Mouse (Mus musculus): ENCODE measurements around the gene Gatd1. TPM values are rescaled to one million over a fixed set of nuclear protein-coding genes. Genes with fewer than 3 reads are reported as not detected.
"Not testable (repeated sequence)": the region's sequence is repeated elsewhere in the genome, so short reads cannot be mapped to it uniquely, and the experiment has no call there.

The Gatd1 gene
- total RNA-seq, 2 experiments from 2014 or later = 6.3 to 6.7 TPM

GRCm38 (mm10) chr7:141430585-141431240 lies 16.8 kb upstream of the Gatd1 start:
- intact Hi-C loops (cut with DNase I) = no loop called here
- DNase-seq = no peak

GRCm38 (mm10) chr7:141429840-141430584 lies 16.1 kb upstream of the Gatd1 start:
- intact Hi-C loops (cut with DNase I) = no loop called here
- no peak for DNase-seq

- DNase-seq = no peak
- intact Hi-C loops (cut with DNase I) = no loop called here
These were observed 15.4 kb upstream of the Gatd1 start, which contains the start of gene Cend1 for GRCm38 (mm10) chr7:141429310-141429709. Gene Cend1, minus strand, starts transcription at chr7:141429491.

GRCm38 (mm10) chr7:141428701-141429100 lies 14.8 kb upstream of the Gatd1 start:
- DNase-seq = no peak
- intact Hi-C loops (cut with DNase I) = no loop called here

GRCm38 (mm10) chr7:141426948-141427730 lies 13.2 kb upstream of the Gatd1 start:
- intact Hi-C loops (cut with DNase I) = no loop called here
- no peak for DNase-seq

GRCm38 (mm10) chr7:141423811-141424210 lies 9.9 kb upstream of the Gatd1 start:
- intact Hi-C loops (cut with DNase I) = no loop called here
- no peak for DNase-seq

GRCm38 (mm10) chr7:141420030-141420702 lies 6.2 kb upstream of the Gatd1 start:
- no peak for DNase-seq
- intact Hi-C loops (cut with DNase I) = no loop called here

- DNase-seq = peak in 1 of 2 experiments; percentile 7
- intact Hi-C loops (cut with DNase I) = no loop called here
These were observed 5.0 kb upstream of the Gatd1 start for GRCm38 (mm10) chr7:141418970-141419369.

GRCm38 (mm10) chr7:141417731-141418681 lies 4.1 kb upstream of the Gatd1 start:
- no peak for DNase-seq
- intact Hi-C loops (cut with DNase I) = no loop called here

- intact Hi-C loops (cut with DNase I) = no loop called here
- DNase-seq = no peak
These were observed 2.4 kb upstream of the Gatd1 start for GRCm38 (mm10) chr7:141416144-141416841.

- intact Hi-C loops (cut with DNase I) = no loop called here
- DNase-seq = no peak
These were observed 605 bp downstream of the Gatd1 start for GRCm38 (mm10) chr7:141413331-141413730.

GRCm38 (mm10) chr7:141411667-141412066 lies 2.3 kb downstream of the Gatd1 start:
- intact Hi-C loops (cut with DNase I) = no loop called here
- no peak for DNase-seq

GRCm38 (mm10) chr7:141410631-141411030 lies 3.3 kb downstream of the Gatd1 start:
- DNase-seq = no peak
- intact Hi-C loops (cut with DNase I) = no loop called here

GRCm38 (mm10) chr7:141408833-141409232 lies 5.1 kb downstream of the Gatd1 start:
- DNase-seq = peak; percentile 74 to 81
- intact Hi-C loops (cut with DNase I) = loop anchor here (2.0 kb wide), 1 partner anchor 30 kb away; no protein-coding TSS in a partner anchor

GRCm38 (mm10) chr7:141407670-141408069 lies 6.3 kb downstream of the Gatd1 start:
- intact Hi-C loops (cut with DNase I) = loop anchor here (2.0 kb wide), 1 partner anchor 31 kb away; no protein-coding TSS in a partner anchor

GRCm38 (mm10) chr7:141405466-141405865 lies 8.5 kb downstream of the Gatd1 start:
- intact Hi-C loops (cut with DNase I) = no loop called here
- no peak for DNase-seq

More at GRCm38 (mm10) chr7:141407670-141408069, 6.3 kb downstream of the Gatd1 start:
- not testable (repeated sequence) for DNase-seq

GRCm38 (mm10) chr7:141403305-141403704 lies 10.6 kb downstream of the Gatd1 start:
- intact Hi-C loops (cut with DNase I) = loop anchor here (5.0 kb wide), 1 partner anchor 124 kb away; no protein-coding TSS in a partner anchor
- peak; percentile 36 to 40 for DNase-seq

- intact Hi-C loops (cut with DNase I) = no loop called here
- DNase-seq = no peak
These were observed 18.6 kb downstream of the Gatd1 start for GRCm38 (mm10) chr7:141395348-141395747.

GRCm38 (mm10) chr7:141394771-141395170 lies 19.2 kb downstream of the Gatd1 start:
- peak; percentile 32 to 38 for DNase-seq
- intact Hi-C loops (cut with DNase I) = no loop called here
